Comparison of ENCODE assay signal across 9 mouse cellular contexts in genomic region chr4:32303674-32304073, GRCm38 (mm10).
DNase-seq lines count a peak whose midpoint lies in the region; ATAC-seq and TF ChIP-seq lines count a peak whose summit lies in the region.
"Had no signal": no experiment of that assay in that cellular context is flagged by ENCODE, and none has a peak within 500 bp of the region (broad histone marks: within the 10 kb centered on the region; RNA-seq: fewer than 3 reads in every experiment).

No protein-coding gene starts in this region.

- no peak overlapping the region for H3K4me3 ChIP-seq in embryonic facial prominence, embryonic 11.5 days (ENCODE audit: low read depth, low read length)
- no peak overlapping the region for H3K4me3 ChIP-seq in intestine, postnatal 0 days (ENCODE audit: low read depth, low read length)

- peak overlapping the region; percentile 29 for H3K4me2 ChIP-seq in embryonic facial prominence, embryonic 11.5 days (ENCODE audit: low read depth, low read length)
- peak overlapping the region; percentile 25; the same call in 1 of the 2 replicates for H3K4me2 ChIP-seq in intestine, postnatal 0 days (replicated peaks; ENCODE audit: low read depth)

- ATAC-seq in embryonic facial prominence, embryonic 11.5 days (replicated peaks; ENCODE audit: insufficient number of reproducible peaks, low FRiP score, low TSS enrichment, low read depth) = peak; percentile 78
- peak; percentile 48 for ATAC-seq in granulocyte monocyte progenitor cell, adult 5-6 weeks (replicated peaks; ENCODE audit: poor library complexity, severe bottlenecking)
- no peak for ATAC-seq in intestine, postnatal 0 days
- peak; percentile 60 for ATAC-seq in megakaryocyte progenitor cell, adult 5-6 weeks (replicated peaks; ENCODE audit: poor library complexity)
- ATAC-seq in erythroid progenitor cell, adult 5-6 weeks (replicated peaks; ENCODE audit: low FRiP score, poor library complexity, severe bottlenecking) = no peak

- H3K9ac ChIP-seq in embryonic facial prominence, embryonic 11.5 days (replicated peaks; ENCODE audit: low read length) = no peak overlapping the region
- H3K9ac ChIP-seq in intestine, postnatal 0 days (ENCODE audit: low read depth, low read length) = no peak overlapping the region

- H3K27me3 ChIP-seq in embryonic facial prominence, embryonic 11.5 days (ENCODE audit: control insufficient read depth, insufficient read depth, low read length) = no peaks in the 10 kb centered on the region
- H3K27me3 ChIP-seq in intestine, postnatal 0 days (replicated peaks; ENCODE audit: control insufficient read depth, insufficient read depth, low read length) = no peaks in the 10 kb centered on the region

- H3K9me3 ChIP-seq in embryonic facial prominence, embryonic 11.5 days (replicated peaks; ENCODE audit: control insufficient read depth, low read length) = no peaks in the 10 kb centered on the region
- H3K9me3 ChIP-seq in intestine, postnatal 0 days (ENCODE audit: control insufficient read depth) = no peaks in the 10 kb centered on the region

- 0% methylated on average over 8 of the region's 8 CpGs for WGBS in embryonic facial prominence, embryonic 11.5 days
- 16% methylated on average over 8 of the region's 8 CpGs for WGBS in intestine, postnatal 0 days

- DNase-seq in adrenal gland, postnatal 14 days = peak; percentile 91
- peak; percentile 93 for DNase-seq in embryonic facial prominence, embryonic 11.5 days (ENCODE audit: low spot score)
- DNase-seq in left cerebral cortex, postnatal 14 days (ENCODE audit: low spot score in 2 of 2) = peak; percentile 90 to 92
- peak; percentile 81 to 88 for DNase-seq in right cerebral cortex, postnatal 36 days (ENCODE audit: low spot score in 2 of 2)

- intact Hi-C loops in left cerebral cortex, postnatal 14 days (cut with DNase I) = loop anchor here (5.0 to 10.0 kb wide), 2 partner anchors 56 to 111 kb away; no protein-coding TSS in a partner anchor

- peaks cover 9% of the 10 kb centered on the region for H3K4me1 ChIP-seq in embryonic facial prominence, embryonic 11.5 days (ENCODE audit: control insufficient read depth, insufficient read depth, low read length)
- 0 out of 2 replicates have a peak, but pooled peaks cover 3% of the 10 kb centered on the region for H3K4me1 ChIP-seq in intestine, postnatal 0 days (replicated peaks; ENCODE audit: control insufficient read depth, insufficient read depth, low read length)

- no peak for TF ChIP-seq CTCF in intestine, postnatal 0 days (IDR thresholded peaks at IDR 0.05; ENCODE audit: low read depth)

- peak overlapping the region; percentile 91 for H3K27ac ChIP-seq in embryonic facial prominence, embryonic 11.5 days (replicated peaks; ENCODE audit: low read depth, low read length)
- H3K27ac ChIP-seq in intestine, postnatal 0 days (ENCODE audit: low read depth, low read length) = no peak overlapping the region
- H3K27ac ChIP-seq: macrophage had no signal

- no peaks in the 10 kb centered on the region for H3K36me3 ChIP-seq in embryonic facial prominence, embryonic 11.5 days (replicated peaks; ENCODE audit: control insufficient read depth, insufficient read depth, low read depth, low read length)
- no peaks in the 10 kb centered on the region for H3K36me3 ChIP-seq in intestine, postnatal 0 days (ENCODE audit: control insufficient read depth, insufficient read depth)

Comparison
In these comparisons a context has a peak if more than half of its experiments do, and no peak if none do; other contexts are left out.
1. ATAC-seq: peak in embryonic facial prominence, embryonic 11.5 days (single experiment), granulocyte monocyte progenitor cell, adult 5-6 weeks (single experiment) and megakaryocyte progenitor cell, adult 5-6 weeks (single experiment); none in intestine, postnatal 0 days (single experiment) and erythroid progenitor cell, adult 5-6 weeks (single experiment).
2. Peak in every context shown above with its lines, with median percentiles within 50 percentile points of each other: DNase-seq.